Mouse (Mus musculus) lung, embryonic 16.5 days (tissue): ENCODE results near the gene Slc16a1. TPM values are rescaled to one million over a fixed set of nuclear protein-coding genes. Genes with fewer than 3 reads are reported as not detected.

Source experiments
- ATAC-seq: fragments of 200-750 bp; cut with Nextera tagmentation; 2 replicates; pipeline ENCODE4 v1.8.0; 2017; ENCODE audit warnings: low read depth, mild to moderate bottlenecking, moderate library complexity
- H3K27ac ChIP-seq: fragments of 300-500 bp; sonication (generic); 2 replicates; pipeline ENCODE4 v1.5.1; 2014; ENCODE audit warnings: mild to moderate bottlenecking, control low read depth, low read length
- H3K27me3 ChIP-seq: fragments of 300-500 bp; sonication (generic); 2 replicates; pipeline ENCODE4 v1.6.1; 2014; ENCODE audit warnings: low read depth, low read length, mixed read lengths; ENCODE audit not compliant: control insufficient read depth, insufficient read depth
- H3K36me3 ChIP-seq: fragments of 300-500 bp; sonication (generic); 2 replicates; pipeline ENCODE4 v1.6.1; 2014; ENCODE audit warnings: low read length; ENCODE audit not compliant: control insufficient read depth, insufficient read depth
- H3K4me1 ChIP-seq: fragments of 300-500 bp; sonication (generic); replicated peaks from 2 replicates; pipeline ENCODE4 v1.6.1; 2014; ENCODE audit warnings: low read length, mixed read lengths; ENCODE audit not compliant: control insufficient read depth, insufficient read depth
- H3K4me2 ChIP-seq: fragments of 300-500 bp; sonication (generic); 2 replicates; pipeline ENCODE4 v1.6.1; 2014; ENCODE audit warnings: low read depth, low read length, control low read depth
- H3K4me3 ChIP-seq: fragments of 300-500 bp; sonication (generic); 2 replicates; pipeline ENCODE4 v1.5.1; 2014; ENCODE audit warnings: mild to moderate bottlenecking, low read length, control low read depth
- H3K9ac ChIP-seq: fragments of 300-500 bp; sonication (generic); 2 replicates; pipeline ENCODE4 v1.6.1; 2014; ENCODE audit warnings: low read length, control low read depth
- H3K9me3 ChIP-seq: fragments of 300-500 bp; sonication (generic); 2 replicates; pipeline ENCODE4 v1.6.1; 2016; ENCODE audit warnings: low read length; ENCODE audit not compliant: control insufficient read depth
- WGBS: fragments of 180-500 bp; shearing (Covaris S2); extraction: QIAGEN DNeasy Blood & Tissue Kit; methylation state at CpG from one replicate; pipeline ENCODE4 v1.1.7; 2014; 5-methylcytosine and 5-hydroxymethylcytosine counted together
- polyA plus RNA-seq: library from polyadenylated mRNA; unstranded; fragments of >200 nt; fragmentation: Nextera tagmentation; extraction: Ambion mirVana; gene quantifications from 2 replicates; pipeline ENCODE4 v1.2.1, GENCODE M21; 2015

Gene Slc16a1
- polyA plus RNA-seq, 1 experiment from 2014 or later = 28.0 TPM

GRCm38 (mm10) chr3:104637427-104638402 lies 753 bp upstream of the Slc16a1 start:
- Histone ChIP-seq H3K4me1 (peaks cover 3% of the 10 kb centered on the region), H3K27ac (peak overlapping the region; percentile 83), H3K4me3 (peak overlapping the region; percentile 92), H3K9ac (peak overlapping the region; percentile 91), H3K36me3 (no peaks in the 10 kb centered on the region), H3K4me2 (peak overlapping the region; percentile 97), H3K27me3 (no peaks in the 10 kb centered on the region), H3K9me3 (no peaks in the 10 kb centered on the region)
- 11% methylated on average over 38 of the region's 38 CpGs for WGBS
- ATAC-seq = no peak; the same call in 1 of the 2 replicates

DNA sequence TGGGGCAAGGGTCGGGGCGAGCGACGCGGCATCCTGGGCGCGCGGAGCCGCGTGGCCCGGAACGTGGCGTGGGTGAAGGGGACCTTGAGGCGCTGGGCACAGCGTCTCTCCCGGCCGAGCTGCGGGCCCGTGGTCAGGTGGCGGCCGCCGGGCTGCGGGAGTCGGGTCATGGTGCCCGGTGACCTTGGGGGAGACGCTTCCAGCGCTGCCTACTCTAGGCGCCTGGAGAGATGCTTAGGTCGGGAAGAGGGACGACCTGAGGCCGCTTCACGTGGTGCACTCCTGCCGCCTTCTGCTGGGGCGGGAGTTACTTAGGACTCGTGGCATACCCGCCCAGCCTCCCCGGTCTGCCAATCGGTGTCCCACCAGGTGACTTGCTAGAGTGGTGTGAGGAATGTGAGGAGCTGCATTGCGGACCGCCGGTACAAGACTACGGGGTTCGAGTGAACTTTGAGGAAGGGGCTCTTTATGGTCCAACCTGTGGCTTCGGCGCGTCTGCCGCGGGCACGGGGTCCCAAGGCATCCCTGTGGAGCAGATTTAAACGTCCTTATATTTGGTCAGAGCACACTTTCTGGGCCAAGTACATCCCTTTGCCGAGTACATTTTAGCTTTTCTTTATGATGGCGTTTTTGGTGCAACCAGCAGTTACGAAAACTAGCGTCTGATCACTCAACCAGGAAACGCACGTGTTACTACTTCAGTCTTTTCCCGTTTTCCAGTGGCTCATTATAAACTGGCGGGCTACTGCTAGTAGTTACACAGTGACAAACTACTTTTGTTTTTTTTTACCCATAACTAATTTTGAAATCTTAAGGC lies 672 bp downstream of the Slc16a1 start:
- Histone ChIP-seq H3K36me3 (no peaks in the 10 kb centered on the region), H3K9me3 (no peaks in the 10 kb centered on the region), H3K4me3 (peak overlapping the region; percentile 92), H3K27me3 (no peaks in the 10 kb centered on the region), H3K9ac (peak overlapping the region; percentile 91), H3K4me2 (peak overlapping the region; percentile 97), H3K27ac (peak overlapping the region; percentile 83), H3K4me1 (peaks cover 3% of the 10 kb centered on the region)
- peak; percentile 76 for ATAC-seq
- under 1% methylated on average over 57 of the region's 58 CpGs for WGBS

GRCm38 (mm10) chr3:104639749-104640368 lies 1.4 kb downstream of the Slc16a1 start:
- ATAC-seq = no peak
- peak overlapping the region; percentile 92 for H3K4me3 ChIP-seq
- no peaks in the 10 kb centered on the region for H3K36me3 ChIP-seq
- H3K4me2 ChIP-seq = peak overlapping the region; percentile 97
- no peaks in the 10 kb centered on the region for H3K27me3 ChIP-seq
- H3K9me3 ChIP-seq = no peaks in the 10 kb centered on the region
- H3K4me1 ChIP-seq = peaks cover 3% of the 10 kb centered on the region
- H3K27ac ChIP-seq = peak overlapping the region; percentile 83; the same call in 1 of the 2 replicates
- 17% methylated on average over 10 of the region's 10 CpGs for WGBS
- peak overlapping the region; percentile 91 for H3K9ac ChIP-seq

GRCm38 (mm10) chr3:104640855-104641254 lies 2.4 kb downstream of the Slc16a1 start:
- Histone ChIP-seq H3K4me1 (peaks cover 3% of the 10 kb centered on the region), H3K4me2 (no peak overlapping the region), H3K27me3 (no peaks in the 10 kb centered on the region), H3K36me3 (no peaks in the 10 kb centered on the region), H3K4me3 (no peak overlapping the region), H3K27ac (no peak overlapping the region), H3K9ac (no peak overlapping the region), H3K9me3 (no peaks in the 10 kb centered on the region)
- no peak for ATAC-seq

DNA sequence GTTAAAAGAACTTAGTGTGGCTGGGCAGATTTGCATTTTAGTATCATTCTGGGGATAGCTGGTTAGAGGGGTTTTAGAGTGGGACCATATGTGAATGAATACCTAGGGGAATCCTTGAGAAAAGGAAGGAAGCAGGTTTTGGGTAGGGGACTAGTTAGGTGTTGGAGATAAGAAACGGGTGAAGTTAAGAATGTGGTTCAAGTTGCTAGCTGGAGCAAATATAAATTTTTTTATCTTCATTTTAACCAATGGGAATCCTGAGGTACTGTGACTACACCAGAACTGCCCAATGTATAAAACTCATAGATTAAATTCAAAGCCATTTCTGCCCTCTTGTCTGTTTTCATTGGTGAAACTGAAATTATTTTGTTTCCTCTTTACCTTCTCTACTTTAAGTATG lies 2.8 kb downstream of the Slc16a1 start:
- WGBS = 43% methylated on average over 1 of the region's 1 CpGs
- Histone ChIP-seq H3K4me1 (peaks cover 5% of the 10 kb centered on the region), H3K4me3 (no peak overlapping the region)

GRCm38 (mm10) chr3:104643113-104643512 lies 4.6 kb downstream of the Slc16a1 start:
- Histone ChIP-seq H3K27me3 (no peaks in the 10 kb centered on the region), H3K4me3 (no peak overlapping the region), H3K4me1 (peaks cover 5% of the 10 kb centered on the region), H3K36me3 (no peaks in the 10 kb centered on the region), H3K9ac (no peak overlapping the region), H3K4me2 (no peak overlapping the region), H3K9me3 (no peaks in the 10 kb centered on the region), H3K27ac (no peak overlapping the region)
- WGBS = 67% methylated on average over 4 of the region's 4 CpGs
- no peak for ATAC-seq

More for the DNA sequence above, 2.8 kb downstream of the Slc16a1 start:
- Histone ChIP-seq H3K9ac (no peak overlapping the region), H3K4me2 (no peak overlapping the region), H3K9me3 (no peaks in the 10 kb centered on the region), H3K27me3 (no peaks in the 10 kb centered on the region), H3K27ac (no peak overlapping the region), H3K36me3 (no peaks in the 10 kb centered on the region)
- no peak for ATAC-seq

- Histone ChIP-seq H3K9me3 (no peaks in the 10 kb centered on the region), H3K4me3 (no peak overlapping the region), H3K27me3 (no peaks in the 10 kb centered on the region), H3K4me1 (peaks cover 5% of the 10 kb centered on the region), H3K36me3 (no peaks in the 10 kb centered on the region), H3K9ac (no peak overlapping the region), H3K27ac (no peak overlapping the region), H3K4me2 (no peak overlapping the region)
- 5% methylated on average over 2 of the region's 2 CpGs for WGBS
- ATAC-seq = 0 out of 2 replicates have a peak, but pooled peaks have one; percentile 35
Measured at GRCm38 (mm10) chr3:104643810-104644270, 5.4 kb downstream of the Slc16a1 start.

DNA sequence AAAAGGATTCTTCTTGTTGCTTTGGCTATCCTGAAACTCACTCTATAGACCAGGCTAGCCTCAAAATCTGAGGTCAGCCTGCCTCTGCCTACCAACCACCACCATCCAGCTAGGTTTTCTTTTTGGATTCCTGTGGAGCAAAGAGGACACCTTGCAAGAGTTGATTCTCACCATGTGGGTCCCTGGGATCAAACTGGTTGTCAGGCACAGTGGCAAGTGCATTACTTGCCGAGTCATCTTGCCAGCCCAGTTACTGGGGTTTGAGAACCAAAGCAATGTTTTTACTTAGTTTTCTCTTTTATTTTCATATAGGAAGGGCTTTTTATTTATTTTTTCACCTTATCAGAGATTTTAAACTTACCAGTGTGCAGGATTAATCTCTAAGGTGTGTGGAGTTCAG lies 5.9 kb downstream of the Slc16a1 start:
- H3K4me3 ChIP-seq = no peak overlapping the region
- H3K4me2 ChIP-seq = no peak overlapping the region
- peaks cover 5% of the 10 kb centered on the region for H3K4me1 ChIP-seq
- no peaks in the 10 kb centered on the region for H3K9me3 ChIP-seq
- no peaks in the 10 kb centered on the region for H3K36me3 ChIP-seq
- WGBS = 94% methylated on average over 1 of the region's 1 CpGs
- H3K9ac ChIP-seq = no peak overlapping the region
- H3K27me3 ChIP-seq = no peaks in the 10 kb centered on the region
- no peak for ATAC-seq
- H3K27ac ChIP-seq = no peak overlapping the region
